Mouse (Mus musculus) hindbrain, embryonic 13.5 days (tissue): ENCODE data around the gene Pde6g. TPM values are rescaled to one million over a fixed set of nuclear protein-coding genes. Genes with fewer than 3 reads are reported as not detected.
"Not testable (repeated sequence)": the region's sequence is repeated elsewhere in the genome, so short reads cannot be mapped to it uniquely, and the experiment has no call there.

ENCODE experiments used
- ATAC-seq: fragments of 200-750 bp; cut with Nextera tagmentation; 2 replicates; pipeline ENCODE4 v1.8.0; 2017; ENCODE audit warnings: moderate TSS enrichment; ENCODE audit not compliant: low FRiP score
- H3K27ac ChIP-seq: fragments of 300-500 bp; sonication (generic); 2 replicates; pipeline ENCODE4 v1.5.1; 2015; ENCODE audit warnings: inconsistent platforms, mild to moderate bottlenecking, moderate library complexity
- H3K27me3 ChIP-seq: fragments of 300-500 bp; sonication (generic); 2 replicates; pipeline ENCODE4 v1.6.1; 2015; ENCODE audit warnings: mild to moderate bottlenecking, inconsistent platforms
- H3K36me3 ChIP-seq: fragments of 300-500 bp; sonication (generic); 2 replicates; pipeline ENCODE4 v1.6.1; 2015; ENCODE audit warnings: mild to moderate bottlenecking, inconsistent platforms
- H3K4me1 ChIP-seq: fragments of 300-500 bp; sonication (generic); replicated peaks from 2 replicates; pipeline ENCODE4 v1.6.1; 2015; ENCODE audit warnings: inconsistent platforms
- H3K4me2 ChIP-seq: fragments of 300-500 bp; sonication (generic); 2 replicates; pipeline ENCODE4 v1.6.1; 2015; ENCODE audit warnings: inconsistent platforms, mild to moderate bottlenecking, moderate library complexity
- H3K4me3 ChIP-seq: fragments of 300-500 bp; sonication (generic); 2 replicates; pipeline ENCODE4 v1.5.1; 2015; ENCODE audit warnings: mild to moderate bottlenecking, inconsistent platforms
- H3K9ac ChIP-seq: fragments of 300-500 bp; sonication (generic); 2 replicates; pipeline ENCODE4 v1.6.1; 2015; ENCODE audit warnings: mild to moderate bottlenecking, inconsistent platforms
- H3K9me3 ChIP-seq: fragments of 300-500 bp; sonication (generic); 2 replicates; pipeline ENCODE4 v1.6.1; 2016; ENCODE audit warnings: inconsistent platforms
- WGBS: fragments of 180-500 bp; shearing (Covaris S2); methylation state at CpG from one replicate; pipeline ENCODE4 v1.1.7; 2015; 5-methylcytosine and 5-hydroxymethylcytosine counted together
- polyA plus RNA-seq: library from polyadenylated mRNA; unstranded; fragments of >200 nt; fragmentation: Nextera tagmentation; extraction: Ambion mirVana; gene quantifications from 2 replicates; pipeline ENCODE4 v1.2.1, GENCODE M21; 2015

Pde6g gene
- polyA plus RNA-seq, 1 experiment from 2014 or later = 0.44 TPM

- Histone ChIP-seq H3K4me3 (no peak within 1 kb of the TSS), H3K4me1 (no peaks in the 10 kb centered on the region), H3K9me3 (no peaks in the 10 kb centered on the region), H3K9ac (no peak within 1 kb of the TSS), H3K36me3 (no peaks in the 10 kb centered on the region), H3K27me3 (no peaks in the 10 kb centered on the region), H3K4me2 (no peak within 1 kb of the TSS), H3K27ac (no peak within 1 kb of the TSS)
- no peak for ATAC-seq
- 94% methylated on average over 3 of the region's 3 CpGs for WGBS
These were observed 11.0 kb downstream of the Pde6g start, which contains the start of gene Tspan10 for GRCm38 (mm10) chr11:120442344-120442743. TSS of gene Tspan10 (plus strand) at chr11:120442644.

- no peak for ATAC-seq
- Histone ChIP-seq H3K27me3 (no peaks in the 10 kb centered on the region), H3K4me1 (peaks cover 14% of the 10 kb centered on the region), H3K9me3 (no peaks in the 10 kb centered on the region), H3K27ac (peak overlapping the region; percentile 87; the same call in 1 of the 2 replicates), H3K4me3 (peak overlapping the region; percentile 99), H3K9ac (peak overlapping the region; percentile 99), H3K36me3 (peaks cover 19% of the 10 kb centered on the region), H3K4me2 (peak overlapping the region; percentile 91)
- WGBS = 30% methylated on average over 12 of the region's 12 CpGs
These were observed 15.4 kb downstream of the Pde6g start for GRCm38 (mm10) chr11:120437857-120438385.

GRCm38 (mm10) chr11:120437152-120437856 lies 16.0 kb downstream of the Pde6g start, which contains the start of gene Nploc4:
TSS of gene Nploc4 (minus strand) at chr11:120437708.
- peaks cover 25% of the 10 kb centered on the region for H3K36me3 ChIP-seq
- under 1% methylated on average over 62 of the region's 77 CpGs for WGBS
- ATAC-seq = peak; percentile 88

GRCm38 (mm10) chr11:120426727-120427126 lies 26.6 kb downstream of the Pde6g start:
- peaks cover 76% of the 10 kb centered on the region for H3K36me3 ChIP-seq
- H3K27me3 ChIP-seq = no peaks in the 10 kb centered on the region
- ATAC-seq = no peak
- no peak overlapping the region for H3K27ac ChIP-seq
- no peaks in the 10 kb centered on the region for H3K9me3 ChIP-seq
- H3K9ac ChIP-seq = no peak overlapping the region
- 92% methylated on average over 3 of the region's 3 CpGs for WGBS
- no peaks in the 10 kb centered on the region for H3K4me1 ChIP-seq
- no peak overlapping the region for H3K4me2 ChIP-seq
- H3K4me3 ChIP-seq = no peak overlapping the region

More at GRCm38 (mm10) chr11:120437152-120437856, 16.0 kb downstream of the Pde6g start, which contains the start of gene Nploc4:
- Histone ChIP-seq H3K4me3 (peak within 1 kb of the TSS; percentile 99), H3K4me2 (peak within 1 kb of the TSS; percentile 91), H3K4me1 (peaks cover 14% of the 10 kb centered on the region), H3K27me3 (no peaks in the 10 kb centered on the region), H3K9ac (peak within 1 kb of the TSS; percentile 99), H3K27ac (peak within 1 kb of the TSS; percentile 87), H3K9me3 (no peaks in the 10 kb centered on the region)

DNA sequence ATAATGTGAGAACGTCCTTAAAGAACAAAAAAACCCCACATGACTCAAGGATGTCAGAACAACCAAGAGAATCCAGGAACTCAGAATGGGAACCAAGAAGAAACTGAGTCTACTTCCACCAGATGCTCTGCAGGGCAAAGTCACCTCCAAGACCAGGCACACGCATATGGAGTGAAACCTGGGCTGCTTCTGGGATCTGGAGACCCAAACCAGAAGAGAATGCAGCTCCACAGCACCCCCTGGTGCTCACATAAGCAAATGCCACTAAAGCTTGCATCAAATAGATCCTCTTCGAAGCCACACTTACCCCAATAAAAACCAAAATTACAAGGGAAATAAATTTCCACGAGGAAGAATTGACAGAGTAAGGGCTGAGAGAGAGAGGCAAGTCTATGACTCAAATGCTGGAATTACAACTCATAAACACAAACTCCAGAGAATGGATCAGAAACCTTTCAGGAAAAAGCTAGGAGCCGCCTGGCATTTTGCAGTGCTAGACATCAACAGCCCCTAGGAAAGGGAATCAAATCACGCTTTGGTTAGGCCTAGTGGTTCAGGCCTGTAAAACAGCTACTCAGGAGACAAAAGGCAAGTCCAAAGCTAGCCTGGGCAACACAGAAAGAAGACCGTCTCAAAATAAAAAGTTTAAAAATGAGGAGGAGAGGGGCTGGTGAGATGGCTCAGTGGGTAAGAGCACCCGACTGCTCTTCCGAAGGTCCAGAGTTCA lies 29.6 kb downstream of the Pde6g start:
- no peak for ATAC-seq
- H3K27me3 ChIP-seq = no peaks in the 10 kb centered on the region
- no peaks in the 10 kb centered on the region for H3K9me3 ChIP-seq
- H3K4me2 ChIP-seq = no peak overlapping the region
- 0 out of 2 replicates have a peak overlapping the region, but pooled peaks have one; percentile 8 for H3K27ac ChIP-seq
- 76% methylated on average over 9 of the region's 9 CpGs for WGBS
- H3K36me3 ChIP-seq = peaks cover 85% of the 10 kb centered on the region
- H3K4me3 ChIP-seq = no peak overlapping the region
- no peaks in the 10 kb centered on the region for H3K4me1 ChIP-seq
- no peak overlapping the region for H3K9ac ChIP-seq

GRCm38 (mm10) chr11:120422651-120423568 lies 30.4 kb downstream of the Pde6g start:
- H3K9me3 ChIP-seq = no peaks in the 10 kb centered on the region
- no peak overlapping the region for H3K4me2 ChIP-seq
- peaks cover 85% of the 10 kb centered on the region for H3K36me3 ChIP-seq
- no peaks in the 10 kb centered on the region for H3K4me1 ChIP-seq
- 0 out of 2 replicates have a peak overlapping the region, but pooled peaks have one; percentile 8 for H3K27ac ChIP-seq
- no peaks in the 10 kb centered on the region for H3K27me3 ChIP-seq
- no peak overlapping the region for H3K4me3 ChIP-seq
- no peak for ATAC-seq
- H3K9ac ChIP-seq = no peak overlapping the region
- WGBS = 95% methylated on average over 13 of the region's 13 CpGs

- Histone ChIP-seq H3K4me2 (no peak overlapping the region), H3K27ac (no peak overlapping the region), H3K4me3 (no peak overlapping the region), H3K27me3 (no peaks in the 10 kb centered on the region), H3K4me1 (no peaks in the 10 kb centered on the region), H3K36me3 (peaks cover 88% of the 10 kb centered on the region), H3K9me3 (no peaks in the 10 kb centered on the region), H3K9ac (no peak overlapping the region)
- WGBS = 81% methylated on average over 1 of the region's 1 CpGs
- no peak for ATAC-seq
These were observed 34.7 kb downstream of the Pde6g start for GRCm38 (mm10) chr11:120418592-120418991.

DNA sequence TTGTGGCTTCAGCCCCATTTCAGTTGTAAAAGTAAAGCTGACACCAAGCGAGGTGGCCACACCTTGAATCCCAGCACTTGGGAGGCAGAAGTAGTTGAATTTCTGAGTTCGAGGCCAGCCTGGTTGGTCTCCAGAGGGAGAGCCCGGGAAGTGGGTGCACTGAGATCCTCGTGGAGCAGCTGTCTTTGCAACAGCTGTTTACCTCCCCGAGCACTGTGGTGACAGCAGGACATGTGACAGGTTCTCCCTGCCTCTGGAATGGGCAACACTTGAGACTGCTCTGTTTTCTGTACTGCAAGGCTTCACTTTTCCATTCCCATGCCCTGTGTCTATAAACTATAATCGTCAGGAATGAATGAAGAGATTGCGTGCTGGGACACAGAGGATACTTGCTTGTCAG lies 35.4 kb downstream of the Pde6g start:
- Histone ChIP-seq H3K36me3 (peaks cover 89% of the 10 kb centered on the region), H3K4me1 (no peaks in the 10 kb centered on the region), H3K9me3 (no peaks in the 10 kb centered on the region), H3K27ac (no peak overlapping the region), H3K27me3 (no peaks in the 10 kb centered on the region), H3K4me2 (no peak overlapping the region), H3K4me3 (no peak overlapping the region), H3K9ac (no peak overlapping the region)
- WGBS = 90% methylated on average over 7 of the region's 7 CpGs
- no peak for ATAC-seq

- H3K9me3 ChIP-seq, H3K4me1 ChIP-seq, H3K27ac ChIP-seq, H3K4me3 ChIP-seq, H3K9ac ChIP-seq, H3K27me3 ChIP-seq, ATAC-seq, H3K4me2 ChIP-seq: not testable (repeated sequence)
- H3K36me3 ChIP-seq = peaks cover 92% of the 10 kb centered on the region
- WGBS = 97% methylated on average over 7 of the region's 10 CpGs
These were observed 39.7 kb downstream of the Pde6g start for GRCm38 (mm10) chr11:120413621-120414020.

GRCm38 (mm10) chr11:120406445-120406844 lies 46.9 kb downstream of the Pde6g start:
- Histone ChIP-seq H3K27me3 (no peaks in the 10 kb centered on the region), H3K9ac (no peak overlapping the region), H3K4me1 (no peaks in the 10 kb centered on the region), H3K4me3 (no peak overlapping the region), H3K27ac (no peak overlapping the region), H3K4me2 (no peak overlapping the region), H3K9me3 (no peaks in the 10 kb centered on the region), H3K36me3 (peaks cover 97% of the 10 kb centered on the region)
- no peak for ATAC-seq
- 98% methylated on average over 1 of the region's 1 CpGs for WGBS

DNA sequence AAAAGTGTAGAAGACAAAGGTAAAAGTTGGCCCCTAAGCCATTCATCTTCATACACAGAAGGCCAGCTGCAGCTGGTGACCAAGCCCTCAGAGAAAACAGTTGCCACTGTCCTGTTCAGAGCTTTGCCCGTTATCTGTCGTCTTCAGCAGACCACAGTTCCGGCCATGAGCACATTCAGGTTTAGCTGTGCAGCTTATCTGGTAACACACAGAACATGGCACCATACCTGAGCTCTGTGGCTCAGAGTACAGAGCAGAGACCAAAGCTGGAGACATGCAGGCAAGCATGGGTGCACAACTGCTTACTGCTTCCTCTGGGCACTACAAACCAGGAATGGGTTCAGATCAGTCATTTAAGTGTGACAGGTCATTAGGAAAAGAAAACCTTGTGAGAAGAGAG lies 47.4 kb downstream of the Pde6g start:
- 96% methylated on average over 3 of the region's 3 CpGs for WGBS

More for the DNA sequence above, 47.4 kb downstream of the Pde6g start:
- Histone ChIP-seq H3K9me3 (no peaks in the 10 kb centered on the region), H3K27me3 (no peaks in the 10 kb centered on the region), H3K9ac (no peak overlapping the region), H3K4me1 (no peaks in the 10 kb centered on the region), H3K4me3 (no peak overlapping the region), H3K4me2 (no peak overlapping the region), H3K27ac (no peak overlapping the region), H3K36me3 (peaks cover 97% of the 10 kb centered on the region)
- ATAC-seq = no peak
